ENCODE assay signal across 22 mouse cellular contexts in genomic region chr11:19608523-19608922, GRCm38 (mm10).
A peak's percentile ranks its signal among the peaks of the same experiment; 100 is the strongest.
DNase-seq lines count a peak whose midpoint lies in the region; ATAC-seq lines count a peak whose summit lies in the region.
"Had no signal": no experiment of that assay in that cellular context is flagged by ENCODE, and none has a peak within 500 bp of the region (broad histone marks: within the 10 kb centered on the region; RNA-seq: fewer than 3 reads in every experiment).

No protein-coding gene starts in this region.

- no peak overlapping the region for H3K9ac ChIP-seq in forebrain, embryonic 15.5 days (replicated peaks)
- H3K9ac ChIP-seq in kidney, embryonic 14.5 days (ENCODE audit: low read depth, low read length), result no peak overlapping the region
- no peak overlapping the region for H3K9ac ChIP-seq in kidney, embryonic 16.5 days (replicated peaks; ENCODE audit: low read length)
- H3K9ac ChIP-seq: embryonic facial prominence, embryonic 12.5 days; forebrain, embryonic 12.5 days; forebrain, postnatal 0 days had no signal

- H3K4me2 ChIP-seq in forebrain, embryonic 15.5 days (replicated peaks), result no peak overlapping the region
- no peak overlapping the region for H3K4me2 ChIP-seq in kidney, embryonic 14.5 days (replicated peaks; ENCODE audit: low read depth, low read length)
- H3K4me2 ChIP-seq in kidney, embryonic 16.5 days (replicated peaks; ENCODE audit: low read depth, low read length), result no peak overlapping the region
- H3K4me2 ChIP-seq: embryonic facial prominence, embryonic 12.5 days; forebrain, embryonic 12.5 days had no signal

- H3K27ac ChIP-seq in forebrain, embryonic 10.5 days, result no peak overlapping the region
- no peak overlapping the region for H3K27ac ChIP-seq in forebrain, embryonic 15.5 days (replicated peaks)
- H3K27ac ChIP-seq in kidney, embryonic 14.5 days (ENCODE audit: low read depth, low read length), result no peak overlapping the region
- H3K27ac ChIP-seq in kidney, embryonic 16.5 days (ENCODE audit: low read length), result no peak overlapping the region; the same call in 1 of the 2 replicates
- H3K27ac ChIP-seq: embryonic facial prominence, embryonic 10.5 days; embryonic facial prominence, embryonic 12.5 days; forebrain, embryonic 12.5 days had no signal

- no peaks in the 10 kb centered on the region for H3K36me3 ChIP-seq in forebrain, embryonic 10.5 days (replicated peaks)
- no peaks in the 10 kb centered on the region for H3K36me3 ChIP-seq in forebrain, embryonic 15.5 days
- H3K36me3 ChIP-seq in kidney, embryonic 14.5 days (ENCODE audit: control insufficient read depth, insufficient read depth, low read length), result no peaks in the 10 kb centered on the region
- H3K36me3 ChIP-seq in kidney, embryonic 16.5 days (ENCODE audit: insufficient read depth, low read length), result no peaks in the 10 kb centered on the region
- H3K36me3 ChIP-seq: embryonic facial prominence, embryonic 10.5 days; embryonic facial prominence, embryonic 12.5 days; forebrain, embryonic 12.5 days; G1E had no signal

- peak; percentile 7 for DNase-seq in forebrain, embryonic 10.5 days (ENCODE audit: extremely low spot score, low spot score)
- DNase-seq in kidney, adult 18-20 months, result no peak
- DNase-seq in kidney, postnatal 14 days, result no peak
- DNase-seq: B cell, adult 2 months; cerebellum, adult 11-12 months; cerebellum, adult 2 months; cerebellum, adult 9-10 months; cerebellum, postnatal 10 days; cerebellum, postnatal 25 days; forebrain, postnatal 0 days had no signal

- ATAC-seq in forebrain, embryonic 15.5 days (replicated peaks), result no peak
- peak; percentile 74 for ATAC-seq in kidney, embryonic 14.5 days (ENCODE audit: low FRiP score, low TSS enrichment)
- peak; percentile 59; the same call in 1 of the 2 replicates for ATAC-seq in kidney, embryonic 16.5 days (ENCODE audit: low FRiP score, low TSS enrichment)
- ATAC-seq: activated CD4-positive, CD25-positive, alpha-beta regulatory T cell, adult 4 months; CD4-positive, CD25-positive, alpha-beta regulatory T cell, adult 4 months; forebrain, embryonic 14.5 days; forebrain, postnatal 0 days; Patski had no signal

- H3K9me3 ChIP-seq in forebrain, embryonic 10.5 days, result no peaks in the 10 kb centered on the region
- no peaks in the 10 kb centered on the region for H3K9me3 ChIP-seq in forebrain, embryonic 15.5 days
- H3K9me3 ChIP-seq in kidney, embryonic 14.5 days (ENCODE audit: control insufficient read depth, low read length), result no peaks in the 10 kb centered on the region
- H3K9me3 ChIP-seq in kidney, embryonic 16.5 days (ENCODE audit: low read length), result no peaks in the 10 kb centered on the region
- H3K9me3 ChIP-seq: embryonic facial prominence, embryonic 10.5 days; embryonic facial prominence, embryonic 12.5 days; forebrain, embryonic 12.5 days; G1E had no signal

- no peak overlapping the region for H3K4me3 ChIP-seq in forebrain, embryonic 10.5 days
- no peak overlapping the region for H3K4me3 ChIP-seq in forebrain, embryonic 15.5 days
- H3K4me3 ChIP-seq in kidney, embryonic 14.5 days (ENCODE audit: low read length), result no peak overlapping the region
- no peak overlapping the region for H3K4me3 ChIP-seq in kidney, embryonic 16.5 days (ENCODE audit: low read length)
- H3K4me3 ChIP-seq: embryonic facial prominence, embryonic 10.5 days; embryonic facial prominence, embryonic 12.5 days; forebrain, embryonic 12.5 days had no signal

- 97% methylated on average over 4 of the region's 4 CpGs for WGBS in forebrain, embryonic 10.5 days
- WGBS in forebrain, embryonic 15.5 days, result 88% methylated on average over 4 of the region's 4 CpGs
- WGBS in kidney, embryonic 14.5 days, result 53% methylated on average over 4 of the region's 4 CpGs
- 59% methylated on average over 4 of the region's 4 CpGs for WGBS in kidney, embryonic 16.5 days

- H3K27me3 ChIP-seq in forebrain, embryonic 10.5 days (ENCODE audit: poor library complexity, severe bottlenecking), result no peaks in the 10 kb centered on the region
- H3K27me3 ChIP-seq in forebrain, embryonic 15.5 days, result no peaks in the 10 kb centered on the region
- no peaks in the 10 kb centered on the region for H3K27me3 ChIP-seq in kidney, embryonic 14.5 days (ENCODE audit: control insufficient read depth, insufficient read depth, low read length)
- no peaks in the 10 kb centered on the region for H3K27me3 ChIP-seq in kidney, embryonic 16.5 days (ENCODE audit: insufficient read depth, low read length)
- H3K27me3 ChIP-seq: CH12.LX; embryonic facial prominence, embryonic 12.5 days; forebrain, embryonic 12.5 days had no signal

- no peaks in the 10 kb centered on the region for H3K4me1 ChIP-seq in forebrain, embryonic 10.5 days
- no peaks in the 10 kb centered on the region for H3K4me1 ChIP-seq in forebrain, embryonic 15.5 days
- H3K4me1 ChIP-seq in kidney, embryonic 14.5 days (ENCODE audit: control insufficient read depth, insufficient read depth, low read length), result no peaks in the 10 kb centered on the region
- H3K4me1 ChIP-seq in kidney, embryonic 16.5 days (ENCODE audit: insufficient read depth, low read length), result no peaks in the 10 kb centered on the region
- H3K4me1 ChIP-seq: forebrain, embryonic 12.5 days had no signal
